Mouse (Mus musculus) left cerebral cortex, postnatal 25 days (tissue): ENCODE data around the gene Trim25. TPM values are rescaled to one million over a fixed set of nuclear protein-coding genes. Genes with fewer than 3 reads are reported as not detected.
A peak's percentile ranks its signal among the peaks of the same experiment; 100 is the strongest.

ENCODE experiments used
- DNase-seq, 2 experiments: peaks; one replicate each; pipeline ENCODE4 v3.0.0; 2022; ENCODE audit warnings: low spot score in 2 of 2, mixed read lengths in 1 of 2
- intact Hi-C: fragments of 180-260 bp; cut with DNase I; formaldehyde crosslinking; loops from one replicate; pipeline ENCODE4 v1.15.1; 2025
- total RNA-seq, 2 experiments: library from RNA; stranded (reverse); gene quantifications; 2 replicates each; pipeline ENCODE4 v1.2.3; 2021

Trim25 gene
- total RNA-seq, 2 experiments from 2014 or later: 3.3 to 3.8 TPM

- no peak for DNase-seq
Measured at GRCm38 (mm10) chr11:89055931-89056690, 56.9 kb downstream of the Trim25 start.

GRCm38 (mm10) chr11:89058515-89059270 lies 59.5 kb downstream of the Trim25 start:
- DNase-seq: no peak
- intact Hi-C loops: no loop called here

More at GRCm38 (mm10) chr11:89055931-89056690, 56.9 kb downstream of the Trim25 start:
- intact Hi-C loops: no loop called here

GRCm38 (mm10) chr11:89059919-89060422 lies 60.8 kb downstream of the Trim25 start:
- intact Hi-C loops: no loop called here
- peak; percentile 49 to 50 for DNase-seq

GRCm38 (mm10) chr11:89060423-89061089 lies 61.4 kb downstream of the Trim25 start:
- intact Hi-C loops: no loop called here
- peak; percentile 91 to 95 for DNase-seq

GRCm38 (mm10) chr11:89061362-89061761 lies 62.2 kb downstream of the Trim25 start:
- intact Hi-C loops: no loop called here
- no peak for DNase-seq

GRCm38 (mm10) chr11:89064312-89064711 lies 65.1 kb downstream of the Trim25 start:
- no peak for DNase-seq
- intact Hi-C loops: no loop called here

GRCm38 (mm10) chr11:89065297-89065696 lies 66.1 kb downstream of the Trim25 start:
- no peak for DNase-seq
- intact Hi-C loops: no loop called here

GRCm38 (mm10) chr11:89066126-89066525 lies 67.0 kb downstream of the Trim25 start:
- intact Hi-C loops: no loop called here
- no peak for DNase-seq

- no peak for DNase-seq
- intact Hi-C loops: no loop called here
Measured at GRCm38 (mm10) chr11:89066750-89067149, 67.6 kb downstream of the Trim25 start, which contains the start of gene Dgke. Gene Dgke, minus strand, starts transcription at chr11:89066850.

- no peak for DNase-seq
- intact Hi-C loops: no loop called here
Measured at GRCm38 (mm10) chr11:89067301-89067822, 68.2 kb downstream of the Trim25 start.

- intact Hi-C loops: no loop called here
- DNase-seq: no peak
Measured at GRCm38 (mm10) chr11:89067871-89068490, 68.8 kb downstream of the Trim25 start.

GRCm38 (mm10) chr11:89068649-89069048 lies 69.5 kb downstream of the Trim25 start:
- intact Hi-C loops: no loop called here
- no peak for DNase-seq

- peak; percentile 44 to 54 for DNase-seq
- intact Hi-C loops: no loop called here
Measured at GRCm38 (mm10) chr11:89069303-89069702, 70.1 kb downstream of the Trim25 start.

Other genes with a start within 250 kb of the Trim25 start
- 10 to 100 TPM; 34.2 to 41.7 TPM for gene Akap1, start 134.8 kb upstream of the Trim25 start, total RNA-seq
- 10 to 100 TPM; 19.0 to 20.7 TPM for gene Scpep1, start 43.9 kb upstream of the Trim25 start, total RNA-seq
- not detected for gene Elobl, start 32.4 kb upstream of the Trim25 start, total RNA-seq
- 10 to 100 TPM; 21.9 to 22.7 TPM for gene Coil, start 29.1 kb upstream of the Trim25 start, total RNA-seq
- 10 to 100 TPM; 51.0 to 53.0 TPM for gene Dgke, start 67.5 kb downstream of the Trim25 start, total RNA-seq
- gene Gm525, start 74.5 kb downstream of the Trim25 start, total RNA-seq: not detected